Mouse (Mus musculus): Measurements from ENCODE around the gene Zfp93. TPM values are rescaled to one million over a fixed set of nuclear protein-coding genes. Genes with fewer than 3 reads are reported as not detected.

Gene Zfp93
- polyA plus RNA-seq, 1 experiment from 2014 or later: 4.6 TPM

DNA sequence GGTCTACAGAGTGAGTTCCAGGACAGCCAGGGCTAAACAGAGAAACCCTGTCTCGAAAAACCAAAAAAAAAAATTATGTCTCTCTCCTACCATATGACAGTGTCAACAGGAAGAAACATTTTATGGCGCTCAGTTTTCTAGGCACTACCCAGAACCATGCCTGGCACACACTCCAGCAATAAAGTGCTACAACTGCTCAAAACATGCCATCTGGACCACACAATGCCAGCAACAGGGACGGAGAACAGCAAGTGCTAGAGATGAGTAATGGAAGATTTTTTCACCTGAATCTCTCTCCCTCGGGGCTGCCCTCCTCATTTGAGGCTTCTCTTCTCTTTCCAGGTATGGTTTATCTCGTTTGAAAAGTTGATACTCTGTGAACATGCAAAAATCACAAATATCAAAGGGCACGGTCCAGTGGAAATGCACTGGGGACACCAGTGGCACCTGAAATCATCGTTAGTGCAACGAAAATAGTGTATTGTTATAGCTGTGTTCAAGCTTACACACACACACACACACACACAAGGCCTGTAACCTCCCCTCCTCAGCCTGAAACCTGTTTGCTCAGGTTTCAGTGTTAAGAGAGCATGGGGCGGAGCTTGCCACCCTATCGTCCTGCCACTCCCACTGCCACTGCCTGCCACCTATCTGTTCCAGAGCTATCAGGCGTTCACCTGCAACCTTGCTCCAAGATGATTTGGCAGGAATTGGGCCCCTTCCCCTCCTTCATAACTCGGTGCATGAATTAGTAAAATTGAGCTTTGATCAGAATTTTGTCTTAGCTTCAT lies 23.0 kb downstream of the Zfp93 start:
- ATAC-seq (ENCODE audit: extremely low read depth, insufficient number of reproducible peaks, low FRiP score, low TSS enrichment): no peak
- Histone ChIP-seq H3K27me3 (replicated peaks) (no peaks in the 10 kb centered on the region), H3K4me1 (peaks cover 6% of the 10 kb centered on the region), H3K36me3 (peaks cover 90% of the 10 kb centered on the region), H3K4me2 (no peak overlapping the region), H3K4me3 (no peak overlapping the region), H3K9ac (no peak overlapping the region), H3K27ac (replicated peaks) (no peak overlapping the region), H3K9me3 (no peaks in the 10 kb centered on the region)
- WGBS: 80% methylated on average over 12 of the region's 12 CpGs

DNA sequence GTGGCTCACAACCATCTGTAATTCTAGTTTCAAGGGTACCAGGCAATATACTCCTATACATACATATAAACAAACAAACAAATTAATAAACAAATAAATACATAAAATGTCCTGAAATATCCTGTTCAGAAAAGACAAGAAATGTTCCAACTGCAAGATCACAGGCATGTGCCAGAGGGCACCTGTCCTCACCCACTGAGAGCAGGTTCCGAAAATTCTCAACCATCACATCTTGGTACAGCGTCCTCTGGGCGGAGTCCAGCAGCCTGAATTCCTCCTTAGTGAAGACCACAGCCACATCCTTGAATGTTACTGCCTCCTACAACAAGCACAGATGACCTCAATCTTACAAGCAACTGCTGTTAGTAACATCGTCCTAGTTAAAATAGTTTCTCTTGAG lies 24.5 kb downstream of the Zfp93 start:
- H3K27ac ChIP-seq (replicated peaks): no peak overlapping the region
- 94% methylated on average over 4 of the region's 4 CpGs for WGBS

GRCm38 (mm10) chr7:24295376-24295775 lies 25.2 kb downstream of the Zfp93 start:
- H3K4me2 ChIP-seq: no peak overlapping the region
- no peak overlapping the region for H3K4me3 ChIP-seq
- peaks cover 76% of the 10 kb centered on the region for H3K36me3 ChIP-seq
- H3K9me3 ChIP-seq: no peaks in the 10 kb centered on the region
- no peak overlapping the region for H3K9ac ChIP-seq
- H3K27ac ChIP-seq (replicated peaks): no peak overlapping the region
- no peak for ATAC-seq (ENCODE audit: extremely low read depth, insufficient number of reproducible peaks, low FRiP score, low TSS enrichment)
- H3K27me3 ChIP-seq (replicated peaks): no peaks in the 10 kb centered on the region
- 94% methylated on average over 7 of the region's 7 CpGs for WGBS
- peaks cover 17% of the 10 kb centered on the region for H3K4me1 ChIP-seq

More for the DNA sequence above, 24.5 kb downstream of the Zfp93 start:
- peaks cover 10% of the 10 kb centered on the region for H3K4me1 ChIP-seq
- ATAC-seq (ENCODE audit: extremely low read depth, insufficient number of reproducible peaks, low FRiP score, low TSS enrichment): no peak
- H3K36me3 ChIP-seq: peaks cover 82% of the 10 kb centered on the region
- H3K27me3 ChIP-seq (replicated peaks): no peaks in the 10 kb centered on the region
- H3K9me3 ChIP-seq: no peaks in the 10 kb centered on the region
- no peak overlapping the region for H3K9ac ChIP-seq
- no peak overlapping the region for H3K4me3 ChIP-seq
- no peak overlapping the region for H3K4me2 ChIP-seq

- H3K36me3 ChIP-seq: peaks cover 66% of the 10 kb centered on the region
- H3K9ac ChIP-seq: no peak overlapping the region
- H3K4me2 ChIP-seq: no peak overlapping the region
- no peak for ATAC-seq (ENCODE audit: extremely low read depth, insufficient number of reproducible peaks, low FRiP score, low TSS enrichment)
- H3K4me3 ChIP-seq: no peak overlapping the region
- H3K27ac ChIP-seq (replicated peaks): no peak overlapping the region
- WGBS: 90% methylated on average over 7 of the region's 7 CpGs
- no peaks in the 10 kb centered on the region for H3K27me3 ChIP-seq (replicated peaks)
- H3K4me1 ChIP-seq: peaks cover 21% of the 10 kb centered on the region
- no peaks in the 10 kb centered on the region for H3K9me3 ChIP-seq
Measured at GRCm38 (mm10) chr7:24296386-24296785, 26.2 kb downstream of the Zfp93 start.

- H3K27ac ChIP-seq (replicated peaks): no peak overlapping the region
- no peak for ATAC-seq (ENCODE audit: extremely low read depth, insufficient number of reproducible peaks, low FRiP score, low TSS enrichment)
- peak overlapping the region; percentile 94 for H3K4me2 ChIP-seq
- H3K9me3 ChIP-seq: no peaks in the 10 kb centered on the region
- peak overlapping the region; percentile 82; the same call in 1 of the 2 replicates for H3K4me3 ChIP-seq
- peaks cover 63% of the 10 kb centered on the region for H3K36me3 ChIP-seq
- peak overlapping the region; percentile 91 for H3K9ac ChIP-seq
- H3K4me1 ChIP-seq: peaks cover 21% of the 10 kb centered on the region
- 91% methylated on average over 15 of the region's 15 CpGs for WGBS
- no peaks in the 10 kb centered on the region for H3K27me3 ChIP-seq (replicated peaks)
Measured at GRCm38 (mm10) chr7:24297361-24298095, 27.3 kb downstream of the Zfp93 start.

GRCm38 (mm10) chr7:24298635-24298972 lies 28.4 kb downstream of the Zfp93 start:
- ATAC-seq (ENCODE audit: extremely low read depth, insufficient number of reproducible peaks, low FRiP score, low TSS enrichment): no peak
- 1% methylated on average over 12 of the region's 12 CpGs for WGBS

DNA sequence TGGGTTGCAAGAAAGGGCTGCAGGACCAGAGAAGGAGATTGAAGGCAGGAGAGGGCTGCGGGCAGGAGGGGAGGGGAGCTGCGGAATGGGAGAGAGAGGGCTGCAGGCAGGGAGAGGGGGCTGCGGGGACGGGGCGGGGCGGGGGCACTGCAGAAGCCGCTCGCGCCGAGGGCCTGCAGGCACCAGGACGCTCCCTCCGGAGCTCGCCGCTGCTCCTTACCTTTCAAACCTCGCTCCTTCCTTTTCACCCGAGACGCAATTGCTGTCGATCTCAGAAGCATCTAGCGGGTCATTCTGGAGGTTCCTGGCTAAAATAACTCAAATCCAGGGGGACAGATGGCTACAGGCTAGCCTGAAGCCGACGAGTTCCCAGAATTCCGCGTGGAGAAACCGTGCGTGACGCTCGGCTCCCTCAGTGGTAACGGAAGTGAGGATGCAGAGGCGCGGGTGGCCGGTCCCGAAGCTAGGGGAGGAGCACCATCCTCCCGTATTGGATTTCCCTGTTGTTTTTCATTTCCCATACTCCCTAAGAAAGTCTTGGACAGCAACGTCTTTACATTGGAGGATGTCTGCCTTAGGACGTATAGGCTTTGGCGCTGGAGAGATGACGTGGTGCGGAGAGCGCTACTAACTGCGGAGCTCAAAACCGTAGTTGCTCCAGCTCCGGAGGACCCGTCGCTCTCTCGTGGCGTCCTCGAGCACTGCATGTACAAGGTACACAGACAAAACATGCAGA lies 28.9 kb downstream of the Zfp93 start:
- Histone ChIP-seq H3K27me3 (replicated peaks) (no peaks in the 10 kb centered on the region), H3K27ac (replicated peaks) (peak overlapping the region; percentile 84), H3K4me1 (peaks cover 21% of the 10 kb centered on the region), H3K4me3 (peak overlapping the region; percentile 82), H3K4me2 (peak overlapping the region; percentile 94), H3K9me3 (no peaks in the 10 kb centered on the region), H3K9ac (peak overlapping the region; percentile 91), H3K36me3 (peaks cover 57% of the 10 kb centered on the region)
- under 1% methylated on average over 40 of the region's 47 CpGs for WGBS
- ATAC-seq (ENCODE audit: extremely low read depth, insufficient number of reproducible peaks, low FRiP score, low TSS enrichment): peak; percentile 72

More at GRCm38 (mm10) chr7:24298635-24298972, 28.4 kb downstream of the Zfp93 start:
- Histone ChIP-seq H3K36me3 (peaks cover 63% of the 10 kb centered on the region), H3K9me3 (no peaks in the 10 kb centered on the region), H3K4me1 (peaks cover 21% of the 10 kb centered on the region), H3K27ac (replicated peaks) (peak overlapping the region; percentile 84), H3K4me3 (peak overlapping the region; percentile 82), H3K9ac (peak overlapping the region; percentile 91), H3K27me3 (replicated peaks) (no peaks in the 10 kb centered on the region), H3K4me2 (peak overlapping the region; percentile 94)

GRCm38 (mm10) chr7:24299823-24300481 lies 29.7 kb downstream of the Zfp93 start:
- Histone ChIP-seq H3K27me3 (replicated peaks) (no peaks in the 10 kb centered on the region), H3K27ac (replicated peaks) (peak overlapping the region; percentile 84), H3K36me3 (peaks cover 53% of the 10 kb centered on the region), H3K4me3 (peak overlapping the region; percentile 82), H3K4me2 (peak overlapping the region; percentile 94), H3K9me3 (no peaks in the 10 kb centered on the region), H3K4me1 (peaks cover 21% of the 10 kb centered on the region), H3K9ac (peak overlapping the region; percentile 91)
- ATAC-seq (ENCODE audit: extremely low read depth, insufficient number of reproducible peaks, low FRiP score, low TSS enrichment): no peak
- 2% methylated on average over 18 of the region's 18 CpGs for WGBS

GRCm38 (mm10) chr7:24300771-24301282 lies 30.6 kb downstream of the Zfp93 start, which contains the start of gene Zfp61:
TSS of gene Zfp61 (minus strand) at chr7:24301232.
- H3K27ac ChIP-seq (replicated peaks): peak within 1 kb of the TSS; percentile 84; the same call in 1 of the 2 replicates
- 2% methylated on average over 13 of the region's 13 CpGs for WGBS
- peaks cover 21% of the 10 kb centered on the region for H3K4me1 ChIP-seq

DNA sequence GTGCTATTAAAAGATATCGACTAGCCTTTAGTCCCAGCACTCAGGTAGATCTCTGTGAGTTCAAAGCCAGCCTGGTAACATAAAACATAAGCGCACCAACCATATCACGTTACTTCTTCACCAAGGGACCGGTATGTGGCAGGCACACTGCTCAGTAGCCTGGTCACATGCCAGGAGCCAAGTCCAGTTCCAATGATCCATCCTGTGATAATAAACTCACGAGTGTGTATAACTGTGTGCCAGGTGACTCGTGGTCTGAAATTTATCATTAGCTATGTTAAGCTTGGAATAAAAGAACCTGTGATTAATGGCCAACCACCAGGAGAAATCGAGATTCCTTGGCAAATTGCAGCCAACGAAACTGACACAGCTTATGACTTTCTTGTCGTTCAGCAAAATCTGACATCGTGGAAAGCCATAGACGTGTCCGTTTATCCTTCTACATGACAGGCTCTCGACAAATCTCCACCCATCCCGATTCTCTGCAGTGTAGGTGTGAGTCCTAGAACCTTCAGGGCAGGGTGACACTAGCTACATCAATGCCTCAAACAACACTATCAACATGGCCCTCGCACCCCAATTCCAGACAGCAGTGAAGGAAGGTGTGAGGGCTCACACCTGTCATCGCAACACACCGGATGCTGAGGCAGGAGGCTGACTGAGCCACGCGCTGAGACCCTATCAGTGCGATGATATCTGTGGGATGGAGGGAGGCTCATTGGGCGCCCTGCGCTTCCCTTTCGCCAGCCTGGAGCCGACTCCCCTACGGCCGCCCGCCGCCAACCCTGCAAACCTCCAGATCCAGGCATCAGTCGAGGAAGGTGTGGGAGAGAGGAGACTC lies 45.7 kb downstream of the Zfp93 start:
- Histone ChIP-seq H3K27ac (replicated peaks) (peak overlapping the region; percentile 40; the same call in 1 of the 2 replicates), H3K9me3 (no peaks in the 10 kb centered on the region), H3K4me2 (peak overlapping the region; percentile 93), H3K4me3 (peak overlapping the region; percentile 73), H3K4me1 (peaks cover 10% of the 10 kb centered on the region), H3K36me3 (peaks cover 15% of the 10 kb centered on the region), H3K27me3 (replicated peaks) (peaks cover 20% of the 10 kb centered on the region), H3K9ac (peak overlapping the region; percentile 90)
- 30% methylated on average over 29 of the region's 29 CpGs for WGBS
- no peak for ATAC-seq (ENCODE audit: extremely low read depth, insufficient number of reproducible peaks, low FRiP score, low TSS enrichment)

More at GRCm38 (mm10) chr7:24300771-24301282, 30.6 kb downstream of the Zfp93 start, which contains the start of gene Zfp61:
- Histone ChIP-seq H3K4me2 (peak within 1 kb of the TSS; percentile 94), H3K9me3 (no peaks in the 10 kb centered on the region), H3K9ac (peak within 1 kb of the TSS; percentile 91), H3K27me3 (replicated peaks) (no peaks in the 10 kb centered on the region), H3K4me3 (peak within 1 kb of the TSS; percentile 82), H3K36me3 (peaks cover 44% of the 10 kb centered on the region)
- peak; percentile 57 for ATAC-seq (ENCODE audit: extremely low read depth, insufficient number of reproducible peaks, low FRiP score, low TSS enrichment)

Data from heart, embryonic 13.5 days (tissue).